Mouse (Mus musculus) liver, embryonic 14.5 days (tissue): Measurements from ENCODE around the gene Grik5. TPM values are rescaled to one million over a fixed set of nuclear protein-coding genes. Genes with fewer than 3 reads are reported as not detected.

ENCODE experiments used
- ATAC-seq: fragments of 200-750 bp; cut with Nextera tagmentation; 2 replicates; pipeline ENCODE4 v1.8.0; 2017; ENCODE audit warnings: moderate number of reproducible peaks, mild to moderate bottlenecking, moderate library complexity; ENCODE audit not compliant: insufficient read depth
- DNase-seq, 3 experiments: peaks; one replicate each; pipeline ENCODE4 v3.0.0-alpha.2; 2012 to 2013; ENCODE audit warnings: low read depth in 3 of 3, low spot score in 3 of 3
- H3K27ac ChIP-seq: fragments of 300-500 bp; sonication (generic); 2 replicates; pipeline ENCODE4 v1.5.1; 2014; ENCODE audit warnings: moderate library complexity, mild to moderate bottlenecking, control low read depth, inconsistent platforms
- H3K27me3 ChIP-seq: fragments of 300-500 bp; sonication (generic); 2 replicates; pipeline ENCODE4 v1.6.1; 2014; ENCODE audit warnings: mild to moderate bottlenecking, low read length, moderate library complexity; ENCODE audit not compliant: control insufficient read depth, insufficient read depth
- H3K36me3 ChIP-seq: fragments of 300-500 bp; sonication (generic); replicated peaks from 2 replicates; pipeline ENCODE4 v1.6.1; 2014; ENCODE audit warnings: low read depth; ENCODE audit not compliant: control insufficient read depth, insufficient read depth
- H3K4me1 ChIP-seq, 2 experiments: fragments of 200-500 bp in 1 of 2; fragments of 300-500 bp in 1 of 2; sonication (generic) in 1 of 2; replicated peaks; 2 replicates each; pipeline ENCODE4 v1.6.1; 2012 to 2014; ENCODE audit warnings: antibody characterized with exemption in 1 of 2, inconsistent platforms in 1 of 2, low read length in 1 of 2; ENCODE audit not compliant: control insufficient read depth in 2 of 2, insufficient read depth in 2 of 2
- H3K4me2 ChIP-seq: fragments of 300-500 bp; sonication (generic); 2 replicates; pipeline ENCODE4 v1.6.1; 2014; ENCODE audit warnings: low read depth, mild to moderate bottlenecking, control low read depth, moderate library complexity
- H3K4me3 ChIP-seq, 2 experiments: fragments of 200-500 bp in 1 of 2; fragments of 300-500 bp in 1 of 2; sonication (generic) in 1 of 2; 2 replicates each; pipeline ENCODE4 v1.5.1; 2012 to 2014; ENCODE audit warnings: low read depth in 2 of 2, low read length in 2 of 2, mild to moderate bottlenecking in 2 of 2, control low read depth in 1 of 2, inconsistent platforms in 1 of 2, moderate library complexity in 1 of 2; ENCODE audit not compliant: insufficient read depth in 1 of 2
- H3K9ac ChIP-seq: fragments of 300-500 bp; sonication (generic); replicated peaks from 2 replicates; pipeline ENCODE4 v1.6.1; 2014; ENCODE audit warnings: mild to moderate bottlenecking, control low read depth, moderate library complexity
- H3K9me3 ChIP-seq: fragments of 300-500 bp; sonication (generic); 2 replicates; pipeline ENCODE4 v1.6.1; 2016; ENCODE audit warnings: low read length, mixed read lengths; ENCODE audit not compliant: control insufficient read depth
- CTCF ChIP-seq: IDR thresholded peaks from 2 replicates; pipeline ENCODE4 v1.5.1; 2016; ENCODE audit warnings: antibody characterized with exemption, low read depth, control low read depth
- EP300 ChIP-seq: IDR thresholded peaks from 2 replicates; pipeline ENCODE4 v1.6.1; 2016; ENCODE audit warnings: antibody characterized with exemption, low read depth
- WGBS: fragments of 180-500 bp; shearing (Covaris S2); extraction: QIAGEN DNeasy Blood & Tissue Kit; methylation state at CpG from one replicate; pipeline ENCODE4 v1.1.7; 2014; ENCODE audit not compliant: insufficient replicate concordance; 5-methylcytosine and 5-hydroxymethylcytosine counted together
- polyA plus RNA-seq, 2 experiments: library from polyadenylated mRNA; depleted of rRNA in 1 of 2; stranded (reverse) in 1 of 2; unstranded in 1 of 2; fragments of >200 nt; fragmentation: Nextera tagmentation in 1 of 2; extraction: Ambion mirVana in 1 of 2; gene quantifications; 2 replicates each; pipeline versions ENCODE4 v1.2.1 to v1.2.3; 2012 to 2014

The Grik5 gene
- polyA plus RNA-seq, 2 experiments: 0.37 to 4.9 TPM

DNA sequence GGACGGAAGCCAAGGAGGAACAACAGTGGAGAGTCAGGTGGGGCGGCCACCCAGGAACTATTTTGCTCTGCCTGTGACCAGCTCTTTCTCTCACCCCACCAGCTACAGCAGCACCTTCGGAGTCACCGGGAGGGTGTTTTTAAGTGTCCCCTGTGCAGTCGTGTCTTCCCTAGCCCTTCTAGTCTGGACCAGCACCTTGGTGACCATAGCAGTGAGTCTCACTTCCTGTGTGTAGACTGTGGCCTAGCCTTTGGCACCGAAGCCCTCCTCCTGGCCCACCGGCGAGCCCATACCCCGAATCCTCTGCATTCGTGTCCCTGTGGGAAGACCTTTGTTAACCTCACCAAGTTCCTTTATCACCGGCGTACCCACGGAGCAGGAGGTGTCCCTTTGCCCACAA, 8.3 kb upstream of the Grik5 start:
- no peak overlapping the region for H3K9ac ChIP-seq
- peaks cover 16 to 26% of the 10 kb centered on the region in 2 experiments for H3K4me1 ChIP-seq
- ATAC-seq (no peak), DNase-seq (no peak)
- no peak overlapping the region for H3K4me3 ChIP-seq
- H3K4me2 ChIP-seq: no peak overlapping the region
- peaks cover 46% of the 10 kb centered on the region for H3K36me3 ChIP-seq
- WGBS: 95% methylated on average over 13 of the region's 13 CpGs
- no peaks in the 10 kb centered on the region for H3K27me3 ChIP-seq
- H3K27ac ChIP-seq: no peak overlapping the region
- TF ChIP-seq CTCF (no peak), EP300 (no peak)
- H3K9me3 ChIP-seq: no peaks in the 10 kb centered on the region

DNA sequence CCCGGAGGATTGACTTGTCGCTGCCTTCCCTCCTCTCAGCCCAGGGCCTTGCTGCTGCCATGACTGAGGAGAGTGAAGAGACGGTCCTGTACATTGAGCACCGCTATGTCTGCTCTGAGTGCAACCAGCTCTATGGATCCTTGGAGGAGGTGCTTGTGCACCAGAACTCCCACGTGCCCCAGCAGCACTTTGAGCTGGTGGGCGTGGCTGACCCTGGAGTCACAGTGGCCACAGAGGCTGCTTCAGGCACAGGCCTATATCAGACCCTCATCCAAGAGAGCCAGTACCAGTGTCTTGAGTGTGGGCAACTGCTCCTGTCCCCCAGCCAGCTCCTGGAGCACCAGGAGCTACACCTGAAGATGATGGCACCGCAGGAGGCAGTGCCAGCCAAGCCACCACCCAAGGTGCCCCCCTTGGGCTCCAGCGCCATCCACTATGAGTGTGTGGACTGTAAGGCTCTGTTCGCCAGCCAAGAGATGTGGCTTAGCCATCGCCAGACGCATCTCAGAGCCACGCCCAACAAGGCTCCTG, 7.4 kb upstream of the Grik5 start:
- TF ChIP-seq CTCF: no peak
- no peak for TF ChIP-seq EP300
- no peak overlapping the region for H3K27ac ChIP-seq
- ATAC-seq (no peak), DNase-seq (no peak)
- no peak overlapping the region for H3K4me3 ChIP-seq
- no peak overlapping the region for H3K9ac ChIP-seq
- 70% methylated on average over 12 of the region's 12 CpGs for WGBS
- H3K27me3 ChIP-seq: no peaks in the 10 kb centered on the region
- peak overlapping the region; percentile 98; the same call in 1 of the 2 replicates for H3K4me2 ChIP-seq
- no peaks in the 10 kb centered on the region for H3K9me3 ChIP-seq
- H3K36me3 ChIP-seq: peaks cover 46% of the 10 kb centered on the region
- peaks cover 16 to 22% of the 10 kb centered on the region in 2 experiments for H3K4me1 ChIP-seq

- peaks cover 16 to 26% of the 10 kb centered on the region in 2 experiments for H3K4me1 ChIP-seq
- under 1% methylated on average over 33 of the region's 33 CpGs for WGBS
- peaks cover 31% of the 10 kb centered on the region for H3K36me3 ChIP-seq
- no peak for TF ChIP-seq EP300
- no peak for TF ChIP-seq CTCF
- H3K4me3 ChIP-seq: peak overlapping the region; percentile 85 to 88
- H3K4me2 ChIP-seq: peak overlapping the region; percentile 98
- ATAC-seq (no peak; the same call in 1 of the 2 replicates), DNase-seq (no peak)
- H3K27me3 ChIP-seq: no peaks in the 10 kb centered on the region
- H3K27ac ChIP-seq: peak overlapping the region; percentile 74
- H3K9me3 ChIP-seq: no peaks in the 10 kb centered on the region
- peak overlapping the region; percentile 94 for H3K9ac ChIP-seq
Measured at GRCm38 (mm10) chr7:25077414-25077755, 5.2 kb upstream of the Grik5 start.

DNA sequence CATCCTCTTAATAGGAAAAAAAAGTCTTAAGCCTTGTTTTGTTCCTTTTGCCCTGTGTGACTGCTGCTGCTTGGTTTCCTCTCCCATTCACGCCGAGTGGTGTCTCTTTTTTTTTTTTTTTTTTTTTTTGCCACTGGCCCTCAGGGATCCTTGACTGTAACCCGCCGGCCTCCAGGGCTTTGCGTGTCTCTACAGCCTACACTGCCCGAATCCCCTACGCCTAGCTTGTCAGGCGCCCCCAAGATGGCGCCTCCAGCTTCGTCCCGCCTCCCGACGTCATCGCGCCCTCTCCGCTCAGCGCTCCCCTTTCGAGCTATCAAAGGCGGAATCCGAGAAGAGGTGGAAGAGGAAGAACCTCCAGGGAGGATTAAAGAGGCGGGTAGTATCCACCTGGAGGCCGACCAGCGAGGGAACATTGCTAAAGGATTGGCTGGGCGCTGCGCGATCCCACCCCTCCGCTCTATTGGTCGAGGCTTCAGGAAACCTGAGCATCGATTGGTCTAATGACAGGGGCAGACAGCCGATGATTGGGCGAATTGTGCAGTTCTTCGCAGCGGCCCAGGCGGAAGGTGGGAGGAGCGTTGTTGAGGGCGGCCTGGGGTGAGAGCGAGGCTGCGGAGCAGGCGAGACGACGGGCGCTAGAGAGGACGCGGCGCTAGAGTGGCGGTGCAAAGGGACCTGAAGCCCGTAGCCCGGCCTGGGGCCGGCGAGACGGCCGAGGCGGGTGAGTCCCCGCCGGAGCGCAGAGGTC, 4.7 kb upstream of the Grik5 start:
- Histone ChIP-seq H3K27ac (peak overlapping the region; percentile 82), H3K4me3 (peak overlapping the region; percentile 85 to 88), H3K4me1 (peaks cover 16 to 26% of the 10 kb centered on the region in 2 experiments), H3K36me3 (peaks cover 25% of the 10 kb centered on the region), H3K9me3 (no peaks in the 10 kb centered on the region), H3K27me3 (no peaks in the 10 kb centered on the region), H3K9ac (peak overlapping the region; percentile 94), H3K4me2 (peak overlapping the region; percentile 98)
- under 1% methylated on average over 56 of the region's 56 CpGs for WGBS
- peak; percentile 98 to 99 (median 99) for DNase-seq
- TF ChIP-seq EP300 (peak; percentile 56), CTCF (0 out of 2 replicates have a peak, but pooled peaks have one; percentile 19)
- peak; percentile 97 for ATAC-seq

- 8% methylated on average over 7 of the region's 7 CpGs for WGBS
- DNase-seq (no peak), ATAC-seq (no peak)
Measured at GRCm38 (mm10) chr7:25076296-25076662, 4.1 kb upstream of the Grik5 start.

More at GRCm38 (mm10) chr7:25076296-25076662, 4.1 kb upstream of the Grik5 start:
- TF ChIP-seq EP300 (no peak), CTCF (no peak)
- H3K27ac ChIP-seq: peak overlapping the region; percentile 82
- peaks cover 16 to 26% of the 10 kb centered on the region in 2 experiments for H3K4me1 ChIP-seq
- peak overlapping the region; percentile 92 for H3K9ac ChIP-seq
- H3K27me3 ChIP-seq: no peaks in the 10 kb centered on the region
- peaks cover 20% of the 10 kb centered on the region for H3K36me3 ChIP-seq
- peak overlapping the region; percentile 63 to 66 for H3K4me3 ChIP-seq
- H3K9me3 ChIP-seq: no peaks in the 10 kb centered on the region
- H3K4me2 ChIP-seq: peak overlapping the region; percentile 89
